Mouse (Mus musculus) liver, embryonic 15.5 days (tissue): ENCODE data around the gene Slc41a1. TPM values are rescaled to one million over a fixed set of nuclear protein-coding genes. Genes with fewer than 3 reads are reported as not detected.

Experiments used
- ATAC-seq: fragments of 200-750 bp; cut with Nextera tagmentation; 2 replicates; pipeline ENCODE4 v1.8.0; 2017; ENCODE audit warnings: moderate number of reproducible peaks, mild to moderate bottlenecking, moderate library complexity; ENCODE audit not compliant: insufficient read depth
- H3K27ac ChIP-seq: fragments of 300-500 bp; sonication (generic); replicated peaks from 2 replicates; pipeline ENCODE4 v1.5.1; 2015; ENCODE audit warnings: mild to moderate bottlenecking, inconsistent platforms
- H3K27me3 ChIP-seq: fragments of 300-500 bp; sonication (generic); 2 replicates; pipeline ENCODE4 v1.6.1; 2015; ENCODE audit warnings: mild to moderate bottlenecking, inconsistent platforms
- H3K36me3 ChIP-seq: fragments of 300-500 bp; sonication (generic); replicated peaks from 2 replicates; pipeline ENCODE4 v1.6.1; 2015; ENCODE audit warnings: moderate library complexity, mild to moderate bottlenecking, inconsistent platforms
- H3K4me1 ChIP-seq: fragments of 300-500 bp; sonication (generic); replicated peaks from 2 replicates; pipeline ENCODE4 v1.6.1; 2015; ENCODE audit warnings: inconsistent platforms
- H3K4me2 ChIP-seq: fragments of 300-500 bp; sonication (generic); 2 replicates; pipeline ENCODE4 v1.6.1; 2015; ENCODE audit warnings: moderate library complexity, mild to moderate bottlenecking, inconsistent platforms
- H3K4me3 ChIP-seq: fragments of 300-500 bp; sonication (generic); replicated peaks from 2 replicates; pipeline ENCODE4 v1.5.1; 2015; ENCODE audit warnings: mild to moderate bottlenecking, inconsistent platforms
- H3K9ac ChIP-seq: fragments of 300-500 bp; sonication (generic); 2 replicates; pipeline ENCODE4 v1.6.1; 2015; ENCODE audit warnings: moderate library complexity, mild to moderate bottlenecking, inconsistent platforms
- H3K9me3 ChIP-seq: fragments of 300-500 bp; sonication (generic); replicated peaks from 2 replicates; pipeline ENCODE4 v1.6.1; 2016; ENCODE audit warnings: inconsistent platforms
- WGBS: fragments of 180-500 bp; shearing (Covaris S2); methylation state at CpG from one replicate; pipeline ENCODE4 v1.1.7; 2015; ENCODE audit warnings: mixed read lengths; ENCODE audit not compliant: insufficient replicate concordance; 5-methylcytosine and 5-hydroxymethylcytosine counted together
- polyA plus RNA-seq: library from polyadenylated mRNA; unstranded; fragments of >200 nt; fragmentation: Nextera tagmentation; extraction: Ambion mirVana; gene quantifications from 2 replicates; pipeline ENCODE4 v1.2.1, GENCODE M21; 2015

Slc41a1 gene
- polyA plus RNA-seq = 0.99 and 1.2 TPM in 2 replicates

- Histone ChIP-seq H3K36me3 (no peaks in the 10 kb centered on the region), H3K4me3 (peak within 1 kb of the TSS; percentile 72), H3K4me1 (peaks cover 27% of the 10 kb centered on the region), H3K4me2 (peak within 1 kb of the TSS; percentile 95), H3K9ac (peak within 1 kb of the TSS; percentile 66), H3K27ac (no peak within 1 kb of the TSS), H3K27me3 (peaks cover 10% of the 10 kb centered on the region; the same call in 1 of the 2 replicates), H3K9me3 (no peaks in the 10 kb centered on the region)
- 3% methylated on average over 25 of the region's 25 CpGs for WGBS
- peak; percentile 39 for ATAC-seq
Observed at GRCm38 (mm10) chr1:131827207-131827786, at the start of gene Slc41a1. Slc41a1 (plus strand) TSS chr1:131827493.

DNA sequence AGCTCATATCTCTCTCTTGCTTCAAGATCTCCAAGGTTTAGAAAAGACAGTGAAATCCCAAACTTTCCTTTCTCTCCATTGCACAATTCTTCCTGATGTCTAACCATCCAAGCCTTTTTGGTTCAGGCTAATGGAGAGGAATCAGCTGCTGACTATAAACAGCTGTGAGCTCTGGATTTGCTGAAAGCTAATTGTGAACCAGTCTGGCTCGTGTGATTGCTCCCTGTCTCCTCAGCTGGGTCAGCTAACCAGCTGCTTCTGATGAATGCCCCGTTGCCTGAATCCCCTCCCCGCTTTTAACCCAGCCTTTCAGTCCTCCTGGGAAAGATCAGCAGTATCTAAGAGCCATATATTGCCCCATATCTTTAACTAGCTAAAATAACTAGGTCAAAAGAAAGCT, 32.7 kb upstream of the Slc41a1 start:
- Histone ChIP-seq H3K9ac (no peak overlapping the region), H3K36me3 (no peaks in the 10 kb centered on the region), H3K27ac (no peak overlapping the region), H3K4me1 (no peaks in the 10 kb centered on the region), H3K4me3 (no peak overlapping the region), H3K9me3 (no peaks in the 10 kb centered on the region), H3K4me2 (no peak overlapping the region), H3K27me3 (peaks cover 30% of the 10 kb centered on the region)
- 47% methylated on average over 3 of the region's 3 CpGs for WGBS
- ATAC-seq = no peak

GRCm38 (mm10) chr1:131795171-131795570, 32.1 kb upstream of the Slc41a1 start:
- H3K27ac ChIP-seq = no peak overlapping the region
- no peak overlapping the region for H3K4me3 ChIP-seq
- no peaks in the 10 kb centered on the region for H3K36me3 ChIP-seq
- no peak overlapping the region for H3K4me2 ChIP-seq
- peaks cover 30% of the 10 kb centered on the region for H3K27me3 ChIP-seq
- H3K9me3 ChIP-seq = no peaks in the 10 kb centered on the region
- 65% methylated on average over 3 of the region's 3 CpGs for WGBS
- no peak for ATAC-seq
- no peaks in the 10 kb centered on the region for H3K4me1 ChIP-seq
- no peak overlapping the region for H3K9ac ChIP-seq

DNA sequence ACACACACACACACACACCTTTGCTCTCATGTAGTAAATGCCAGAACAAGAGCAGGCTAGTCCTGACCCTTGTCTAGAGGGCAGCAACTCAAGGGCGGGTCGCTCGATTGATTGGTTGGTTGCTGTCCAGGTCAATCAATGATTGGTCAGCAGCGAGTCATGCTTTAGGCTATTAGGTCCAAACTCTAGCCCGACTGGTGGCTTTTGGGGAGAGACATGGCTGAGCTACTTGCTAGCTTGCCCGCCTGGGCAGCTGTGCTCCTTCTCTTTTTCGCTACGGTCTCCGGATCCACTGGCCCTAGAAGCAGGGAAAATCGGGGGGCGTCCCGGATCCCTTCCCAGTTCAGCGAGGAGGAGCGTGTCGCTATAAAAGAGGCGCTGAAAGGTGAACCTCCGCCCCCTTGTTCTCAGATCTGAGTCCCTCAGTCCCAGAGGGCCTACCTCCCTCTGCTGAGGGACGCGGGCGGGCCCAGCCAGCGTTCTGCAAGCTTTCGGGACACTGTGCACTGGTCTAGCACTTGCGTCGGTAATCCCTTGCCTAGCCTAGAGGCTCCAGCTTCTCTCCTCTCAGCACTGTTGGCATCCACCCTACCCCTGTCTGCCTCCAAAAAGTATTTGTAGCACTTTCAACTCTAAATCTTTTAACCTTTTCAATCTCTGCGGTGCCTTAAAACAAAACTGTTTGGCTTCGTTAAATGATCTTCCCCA, 29.9 kb upstream of the Slc41a1 start, which contains the start of gene Pm20d1:
TSS of gene Pm20d1 (plus strand) at position 180 of the 708 bp plus-strand sequence.
- Histone ChIP-seq H3K4me3 (peak within 1 kb of the TSS; percentile 34), H3K9me3 (no peaks in the 10 kb centered on the region), H3K9ac (no peak within 1 kb of the TSS), H3K27ac (no peak within 1 kb of the TSS), H3K4me2 (peak within 1 kb of the TSS; percentile 35), H3K36me3 (no peaks in the 10 kb centered on the region), H3K4me1 (no peaks in the 10 kb centered on the region), H3K27me3 (peaks cover 30% of the 10 kb centered on the region)
- ATAC-seq = peak; percentile 86
- WGBS = 11% methylated on average over 26 of the region's 26 CpGs

GRCm38 (mm10) chr1:131800001-131800400, 27.3 kb upstream of the Slc41a1 start:
- Histone ChIP-seq H3K27me3 (peaks cover 30% of the 10 kb centered on the region), H3K9ac (no peak overlapping the region), H3K4me1 (no peaks in the 10 kb centered on the region), H3K27ac (no peak overlapping the region), H3K4me3 (no peak overlapping the region), H3K36me3 (no peaks in the 10 kb centered on the region), H3K9me3 (no peaks in the 10 kb centered on the region), H3K4me2 (no peak overlapping the region)
- ATAC-seq = no peak
- 47% methylated on average over 1 of the region's 1 CpGs for WGBS

GRCm38 (mm10) chr1:131801071-131801470, 26.2 kb upstream of the Slc41a1 start:
- Histone ChIP-seq H3K36me3 (no peaks in the 10 kb centered on the region), H3K4me3 (no peak overlapping the region), H3K27me3 (peaks cover 29% of the 10 kb centered on the region), H3K4me1 (no peaks in the 10 kb centered on the region), H3K9ac (no peak overlapping the region), H3K27ac (no peak overlapping the region), H3K4me2 (no peak overlapping the region), H3K9me3 (no peaks in the 10 kb centered on the region)
- 74% methylated on average over 8 of the region's 8 CpGs for WGBS
- no peak for ATAC-seq

- Histone ChIP-seq H3K27me3 (peaks cover 13% of the 10 kb centered on the region), H3K4me1 (no peaks in the 10 kb centered on the region), H3K36me3 (no peaks in the 10 kb centered on the region), H3K9ac (no peak overlapping the region), H3K27ac (no peak overlapping the region), H3K4me3 (no peak overlapping the region), H3K4me2 (no peak overlapping the region), H3K9me3 (no peaks in the 10 kb centered on the region)
- no peak for ATAC-seq
- 60% methylated on average over 5 of the region's 5 CpGs for WGBS
Observed at GRCm38 (mm10) chr1:131802652-131803051, 24.6 kb upstream of the Slc41a1 start.

GRCm38 (mm10) chr1:131804166-131804565, 23.1 kb upstream of the Slc41a1 start:
- no peak for ATAC-seq
- Histone ChIP-seq H3K4me3 (no peak overlapping the region), H3K27me3 (no peaks in the 10 kb centered on the region), H3K4me2 (no peak overlapping the region), H3K36me3 (no peaks in the 10 kb centered on the region), H3K27ac (no peak overlapping the region), H3K9ac (no peak overlapping the region), H3K9me3 (no peaks in the 10 kb centered on the region), H3K4me1 (no peaks in the 10 kb centered on the region)
- 65% methylated on average over 3 of the region's 3 CpGs for WGBS

DNA sequence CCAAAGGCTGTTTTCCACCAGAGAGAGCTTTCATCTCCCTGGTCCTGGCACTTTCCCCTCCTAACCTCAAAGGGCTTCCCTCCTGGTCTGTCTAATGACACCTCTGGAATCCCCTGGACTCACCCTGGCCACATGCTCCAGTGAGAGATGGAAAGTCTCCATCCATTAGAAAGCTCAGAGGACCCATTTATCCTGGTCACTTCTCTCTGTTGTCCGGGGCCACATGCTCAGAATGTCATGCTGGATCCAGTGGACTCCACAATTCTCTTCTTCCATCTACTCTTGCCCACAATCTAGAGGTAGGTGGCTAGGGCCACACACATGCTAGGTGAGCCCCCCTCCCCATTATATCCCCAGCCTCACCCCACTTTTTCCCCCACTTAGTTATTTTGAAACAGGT, 18.3 kb upstream of the Slc41a1 start:
- H3K4me2 ChIP-seq = no peak overlapping the region
- 66% methylated on average over 1 of the region's 1 CpGs for WGBS

DNA sequence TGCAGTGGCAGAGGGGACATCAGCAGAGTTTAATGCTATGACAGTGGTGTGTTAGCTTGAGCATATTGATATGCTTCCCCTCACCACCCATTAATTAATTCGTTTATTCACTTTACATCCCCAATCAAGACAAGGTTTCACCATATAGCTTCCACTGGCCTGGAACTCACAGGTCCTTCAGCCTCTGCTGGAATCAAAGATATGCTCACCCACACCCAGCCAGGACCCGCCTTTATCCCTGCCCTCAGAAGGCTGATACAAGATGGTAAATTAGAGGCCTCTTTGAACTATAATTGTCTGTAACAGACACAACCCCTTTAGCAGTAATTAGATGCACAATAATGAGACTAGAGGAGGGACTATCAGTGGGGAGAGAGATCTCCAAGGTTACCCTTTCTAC, 17.6 kb upstream of the Slc41a1 start:
- no peaks in the 10 kb centered on the region for H3K27me3 ChIP-seq
- no peak overlapping the region for H3K4me2 ChIP-seq
- H3K4me3 ChIP-seq = no peak overlapping the region
- H3K9me3 ChIP-seq = no peaks in the 10 kb centered on the region
- H3K27ac ChIP-seq = no peak overlapping the region
- no peak overlapping the region for H3K9ac ChIP-seq
- H3K4me1 ChIP-seq = no peaks in the 10 kb centered on the region
- 36% methylated on average over 2 of the region's 2 CpGs for WGBS
- no peaks in the 10 kb centered on the region for H3K36me3 ChIP-seq
- no peak for ATAC-seq

More for the DNA sequence above, 18.3 kb upstream of the Slc41a1 start:
- H3K27me3 ChIP-seq = no peaks in the 10 kb centered on the region
- no peak overlapping the region for H3K9ac ChIP-seq
- H3K27ac ChIP-seq = no peak overlapping the region
- no peaks in the 10 kb centered on the region for H3K9me3 ChIP-seq
- no peak overlapping the region for H3K4me3 ChIP-seq
- ATAC-seq = no peak
- H3K4me1 ChIP-seq = no peaks in the 10 kb centered on the region
- no peaks in the 10 kb centered on the region for H3K36me3 ChIP-seq

- ATAC-seq = no peak
- WGBS = 71% methylated on average over 1 of the region's 1 CpGs
- H3K4me3 ChIP-seq = no peak overlapping the region
- no peak overlapping the region for H3K4me2 ChIP-seq
- H3K27me3 ChIP-seq = no peaks in the 10 kb centered on the region
- no peaks in the 10 kb centered on the region for H3K4me1 ChIP-seq
- H3K9me3 ChIP-seq = no peaks in the 10 kb centered on the region
- no peak overlapping the region for H3K27ac ChIP-seq
- no peak overlapping the region for H3K9ac ChIP-seq
- H3K36me3 ChIP-seq = no peaks in the 10 kb centered on the region
Observed at GRCm38 (mm10) chr1:131811393-131811792, 15.9 kb upstream of the Slc41a1 start.
